In genomic region chr4:101637472-101637871, GRCm38 (mm10) we compare ENCODE assay signal across 20 mouse cellular contexts. TPM values are rescaled to one million over a fixed set of nuclear protein-coding genes. Genes with fewer than 3 reads are reported as not detected.
A peak's percentile ranks its signal among the peaks of the same experiment; 100 is the strongest.
DNase-seq lines count a peak whose midpoint lies in the region; TF ChIP-seq lines count a peak whose summit lies in the region.
"Had no signal": no experiment of that assay in that cellular context is flagged by ENCODE, and none has a peak within 500 bp of the region (broad histone marks: within the 10 kb centered on the region; RNA-seq: fewer than 3 reads in every experiment).

No protein-coding gene starts in this region.

- no peaks in the 10 kb centered on the region for H3K79me2 ChIP-seq in CH12.LX (replicated peaks; ENCODE audit: control insufficient read depth, extremely low read depth, insufficient read depth, poor library complexity, severe bottlenecking)

- peak; percentile 15 to 29 for DNase-seq in spleen, postnatal 36 days (ENCODE audit: low spot score in 2 of 2)
- DNase-seq in spleen, postnatal 10 days (ENCODE audit: low spot score in 2 of 2) = no peak
- DNase-seq in CH12.LX (ENCODE audit: extremely low read depth) (no peak), MN1 (ENCODE audit: low spot score) (no peak)
- no peak for DNase-seq in embryonic facial prominence, embryonic 10.5 days (ENCODE audit: low spot score)
- DNase-seq: adrenal gland, adult 8-10 months; adrenal gland, postnatal 14 days; adrenal gland, postnatal 36 days; B cell, adult 2 months; cerebellum, adult 11-12 months; cerebellum, adult 2 months; cerebellum, adult 9-10 months; cerebellum, postnatal 10 days; cerebellum, postnatal 25 days had no signal

- in situ Hi-C loops in CH12.LX (cut with MboI; ENCODE audit: low pct_ligation_motif_present, low pct_unique_long_range_greater_than_20kb, low sequenced_read_pairs) = no loop called here

- TF ChIP-seq POLR2A in CH12.LX (IDR thresholded peaks at IDR 0.05; ENCODE audit: low read depth, low read length) = no peak

- H3K9me3 ChIP-seq in CH12.LX (replicated peaks; ENCODE audit: low read length) = no peaks in the 10 kb centered on the region
- H3K9me3 ChIP-seq in embryonic facial prominence, embryonic 10.5 days = no peaks in the 10 kb centered on the region
- H3K9me3 ChIP-seq: embryonic facial prominence, embryonic 13.5 days; embryonic facial prominence, embryonic 15.5 days; forebrain, embryonic 10.5 days; forebrain, embryonic 12.5 days had no signal

- dilution Hi-C loops in CH12.LX (cut with MboI; ENCODE audit: extremely low pct_ligation_motif_present, extremely low pct_unique_long_range_greater_than_20kb, low sequenced_read_pairs) = no loop called here

- no peak overlapping the region for H3K4me2 ChIP-seq in CH12.LX (ENCODE audit: insufficient read depth, low read depth, poor library complexity, severe bottlenecking)
- H3K4me2 ChIP-seq: embryonic facial prominence, embryonic 13.5 days; embryonic facial prominence, embryonic 15.5 days; forebrain, embryonic 12.5 days had no signal

- no peak for TF ChIP-seq RAD21 in CH12.LX (IDR thresholded peaks at IDR 0.05; ENCODE audit: low read depth, low read length)

- no peaks in the 10 kb centered on the region for H3K36me3 ChIP-seq in CH12.LX (replicated peaks in 1 of 2; ENCODE audit: control insufficient read depth in 1 of 2, insufficient read depth in 1 of 2, low read length in 1 of 2)
- no peaks in the 10 kb centered on the region for H3K36me3 ChIP-seq in embryonic facial prominence, embryonic 10.5 days (replicated peaks)
- H3K36me3 ChIP-seq: embryonic facial prominence, embryonic 13.5 days; embryonic facial prominence, embryonic 15.5 days; forebrain, embryonic 10.5 days; forebrain, embryonic 12.5 days had no signal

- WGBS in embryonic facial prominence, embryonic 10.5 days = 92% methylated on average over 1 of the region's 1 CpGs

- no peak overlapping the region for H3K27ac ChIP-seq in CH12.LX (ENCODE audit: insufficient read depth, low read depth)
- no peak overlapping the region for H3K27ac ChIP-seq in embryonic facial prominence, embryonic 10.5 days (replicated peaks)
- H3K27ac ChIP-seq: embryonic facial prominence, embryonic 13.5 days; embryonic facial prominence, embryonic 15.5 days; forebrain, embryonic 10.5 days; forebrain, embryonic 12.5 days had no signal

- no peak overlapping the region for H3K4me3 ChIP-seq in CH12.LX (replicated peaks in 1 of 3; ENCODE audit: low read depth in 2 of 3, low read length in 2 of 3, poor library complexity in 1 of 3)
- H3K4me3 ChIP-seq in embryonic facial prominence, embryonic 10.5 days = no peak overlapping the region
- H3K4me3 ChIP-seq: embryonic facial prominence, embryonic 13.5 days; embryonic facial prominence, embryonic 15.5 days; erythroblast, embryonic 14.5 days; forebrain, embryonic 10.5 days; forebrain, embryonic 12.5 days had no signal

- peaks cover 2 to 17% of the 10 kb centered on the region in 2 experiments; a peak in 3 of 4 replicates for H3K4me1 ChIP-seq in CH12.LX (ENCODE audit: control insufficient read depth in 1 of 2, insufficient read depth in 2 of 2)
- H3K4me1 ChIP-seq in embryonic facial prominence, embryonic 10.5 days = no peaks in the 10 kb centered on the region
- H3K4me1 ChIP-seq: embryonic facial prominence, embryonic 13.5 days; embryonic facial prominence, embryonic 15.5 days; forebrain, embryonic 10.5 days; forebrain, embryonic 12.5 days had no signal

- TF ChIP-seq EP300 in CH12.LX (IDR thresholded peaks at IDR 0.05; ENCODE audit: low read length) = peak; percentile 62

- H3K27me3 ChIP-seq in CH12.LX (replicated peaks) = no peaks in the 10 kb centered on the region
- no peaks in the 10 kb centered on the region for H3K27me3 ChIP-seq in embryonic facial prominence, embryonic 10.5 days (replicated peaks; ENCODE audit: low read depth, poor library complexity, severe bottlenecking)
- H3K27me3 ChIP-seq: embryonic facial prominence, embryonic 13.5 days; embryonic facial prominence, embryonic 15.5 days; forebrain, embryonic 12.5 days; Patski had no signal

- TF ChIP-seq CTCF in CH12.LX (conservative IDR thresholded peaks at IDR 0.05 in 1 of 2, IDR thresholded peaks at IDR 0.05 in 1 of 2; ENCODE audit: low read depth in 2 of 2, low read length in 2 of 2) = no peak

- H3K9ac ChIP-seq in CH12.LX (ENCODE audit: insufficient read depth, low read depth) = no peak overlapping the region
- H3K9ac ChIP-seq: embryonic facial prominence, embryonic 13.5 days; embryonic facial prominence, embryonic 15.5 days; forebrain, embryonic 12.5 days had no signal

TF ChIP-seq in CH12.LX, 34 proteins besides CTCF, POLR2A, EP300 and RAD21:
- TF ChIP-seq IRF4 (IDR thresholded peaks at IDR 0.05; ENCODE audit: low read depth, low read length) (peak; percentile 70), SMC3 (IDR thresholded peaks at IDR 0.05; ENCODE audit: low read depth, low read length) (no peak)

RNA-seq across cellular contexts. Expression of gene Leprot, which starts 10.0 kb away (rescaled TPM):
- 17.6 and 19.9 TPM in 2 replicates for total RNA-seq in CH12.LX (2012; rRNA removed)
- 24.2 and 24.9 TPM in 2 replicates for total RNA-seq in CH12.LX (2014; rRNA removed)
- 26.6 and 29.2 TPM in 2 replicates for polyA plus RNA-seq in CH12.LX (2012; ENCODE audit: insufficient read length, low read depth)
- polyA plus RNA-seq in embryonic facial prominence, embryonic 10.5 days (2016; fragmentation: Nextera tagmentation; extraction: Ambion mirVana) = 59.8 and 67.7 TPM in 2 replicates

Comparison
In these comparisons a context has a peak if more than half of its experiments do, and no peak if none do; other contexts are left out.
1. DNase-seq: peak in spleen, postnatal 36 days (2 of 2); none in spleen, postnatal 10 days (0 of 2), CH12.LX (single experiment), MN1 (single experiment) and embryonic facial prominence, embryonic 10.5 days (single experiment).